Mouse (Mus musculus) cerebellum, adult 11 months (tissue): ENCODE measurements around the gene Catsperb.
"Not testable (repeated sequence)": the region's sequence is repeated elsewhere in the genome, so short reads cannot be mapped to it uniquely, and the experiment has no call there.

Experiments used
- DNase-seq: peaks from one replicate; pipeline ENCODE4 v3.0.0; 2022

Gene Catsperb

GRCm38 (mm10) chr12:101404353-101404752, at the start of gene Catsperb:
TSS of gene Catsperb (plus strand) at chr12:101404653.
- DNase-seq, result not testable (repeated sequence)

- DNase-seq, result not testable (repeated sequence)
These were observed 43.0 kb upstream of the Catsperb start for GRCm38 (mm10) chr12:101361468-101361867.

GRCm38 (mm10) chr12:101381460-101381859, 23.0 kb upstream of the Catsperb start:
- DNase-seq, result not testable (repeated sequence)

- DNase-seq, result no peak
These were observed 21.7 kb downstream of the Catsperb start for GRCm38 (mm10) chr12:101426131-101426530.

- DNase-seq, result no peak
These were observed 57.6 kb downstream of the Catsperb start for GRCm38 (mm10) chr12:101462051-101462450.

- DNase-seq, result no peak
These were observed 79.1 kb downstream of the Catsperb start for GRCm38 (mm10) chr12:101483571-101483970.

GRCm38 (mm10) chr12:101511326-101511725, 106.9 kb downstream of the Catsperb start:
- not testable (repeated sequence) for DNase-seq

GRCm38 (mm10) chr12:101606622-101607021, 202.2 kb downstream of the Catsperb start:
- DNase-seq, result not testable (repeated sequence)

- no peak for DNase-seq
These were observed 228.7 kb downstream of the Catsperb start for GRCm38 (mm10) chr12:101633137-101633536.

- no peak for DNase-seq
These were observed 263.0 kb downstream of the Catsperb start for GRCm38 (mm10) chr12:101667502-101667901.
